Mouse (Mus musculus) cortical plate, adult 2 months (tissue): ENCODE results near the gene Galnt13. TPM values are rescaled to one million over a fixed set of nuclear protein-coding genes. Genes with fewer than 3 reads are reported as not detected.
"Not testable (repeated sequence)": the region's sequence is repeated elsewhere in the genome, so short reads cannot be mapped to it uniquely, and the experiment has no call there.

Experiments used
- H3K27ac ChIP-seq: fragments of 200-500 bp; 2 replicates; pipeline ENCODE4 v1.5.1; 2012; ENCODE audit warnings: low read length, control low read depth, inconsistent platforms; ENCODE audit not compliant: insufficient read depth
- H3K4me1 ChIP-seq: fragments of 200-500 bp; 2 replicates; pipeline ENCODE4 v1.6.1; 2011; ENCODE audit warnings: low read length; ENCODE audit not compliant: control insufficient read depth, insufficient read depth
- H3K4me3 ChIP-seq: fragments of 200-500 bp; 2 replicates; pipeline ENCODE4 v1.5.1; 2011; ENCODE audit warnings: mild to moderate bottlenecking, low read length, control low read depth; ENCODE audit not compliant: insufficient read depth
- CTCF ChIP-seq: fragments of 200-500 bp; IDR thresholded peaks from 2 replicates; pipeline ENCODE4 v1.5.1; 2011; ENCODE audit warnings: mild to moderate bottlenecking, control low read depth, low read length; ENCODE audit not compliant: insufficient read depth; ENCODE audit errors: extremely low read depth
- POLR2A ChIP-seq: fragments of 200-500 bp; IDR thresholded peaks from 2 replicates; pipeline ENCODE4 v1.6.1; 2011; ENCODE audit warnings: mild to moderate bottlenecking, low read length, control low read depth; ENCODE audit not compliant: insufficient read depth; ENCODE audit errors: extremely low read depth
- polyA plus RNA-seq: library from polyadenylated mRNA; depleted of rRNA; stranded (reverse); fragments of >200 nt; gene quantifications from 2 replicates; pipeline ENCODE4 v1.2.3, GENCODE M21; 2012

Galnt13 gene
- polyA plus RNA-seq, 1 experiment = 9.4 TPM

GRCm38 (mm10) chr2:54906282-54907060 lies 470.4 kb downstream of the Galnt13 start:
- H3K27ac ChIP-seq = no peak overlapping the region

GRCm38 (mm10) chr2:54915088-54915670 lies 479.1 kb downstream of the Galnt13 start:
- no peak for TF ChIP-seq POLR2A
- no peak for TF ChIP-seq CTCF
- H3K27ac ChIP-seq = no peak overlapping the region
- no peaks in the 10 kb centered on the region for H3K4me1 ChIP-seq
- H3K4me3 ChIP-seq = no peak overlapping the region

More at GRCm38 (mm10) chr2:54906282-54907060, 470.4 kb downstream of the Galnt13 start:
- Histone ChIP-seq H3K4me1 (no peaks in the 10 kb centered on the region), H3K4me3 (no peak overlapping the region)
- TF ChIP-seq CTCF = no peak
- no peak for TF ChIP-seq POLR2A

GRCm38 (mm10) chr2:54936369-54936768 lies 500.3 kb downstream of the Galnt13 start:
- TF ChIP-seq POLR2A (no peak), CTCF (no peak)
- no peaks in the 10 kb centered on the region for H3K4me1 ChIP-seq
- H3K4me3 ChIP-seq = no peak overlapping the region
- no peak overlapping the region for H3K27ac ChIP-seq

- no peak overlapping the region for H3K4me3 ChIP-seq
- TF ChIP-seq POLR2A (no peak), CTCF (no peak)
Measured at GRCm38 (mm10) chr2:54937306-54937705, 501.2 kb downstream of the Galnt13 start.

GRCm38 (mm10) chr2:54938075-54938474 lies 502.0 kb downstream of the Galnt13 start:
- Histone ChIP-seq H3K4me1 (no peaks in the 10 kb centered on the region), H3K4me3 (no peak overlapping the region), H3K27ac (no peak overlapping the region)
- no peak for TF ChIP-seq CTCF

More at GRCm38 (mm10) chr2:54937306-54937705, 501.2 kb downstream of the Galnt13 start:
- H3K27ac ChIP-seq = no peak overlapping the region
- no peaks in the 10 kb centered on the region for H3K4me1 ChIP-seq

GRCm38 (mm10) chr2:54943386-54943785 lies 507.3 kb downstream of the Galnt13 start:
- H3K27ac ChIP-seq = no peak overlapping the region
- TF ChIP-seq POLR2A (no peak), CTCF (no peak)
- no peak overlapping the region for H3K4me3 ChIP-seq
- no peaks in the 10 kb centered on the region for H3K4me1 ChIP-seq

GRCm38 (mm10) chr2:54983839-54984238 lies 547.7 kb downstream of the Galnt13 start:
- no peak for TF ChIP-seq POLR2A
- TF ChIP-seq CTCF = no peak
- no peak overlapping the region for H3K27ac ChIP-seq
- no peaks in the 10 kb centered on the region for H3K4me1 ChIP-seq
- no peak overlapping the region for H3K4me3 ChIP-seq

- H3K4me3 ChIP-seq, H3K4me1 ChIP-seq, H3K27ac ChIP-seq: not testable (repeated sequence)
Measured at GRCm38 (mm10) chr2:55022539-55022938, 586.4 kb downstream of the Galnt13 start.

- Histone ChIP-seq H3K27ac (no peak overlapping the region), H3K4me1 (no peaks in the 10 kb centered on the region), H3K4me3 (no peak overlapping the region)
- TF ChIP-seq CTCF (no peak), POLR2A (no peak)
Measured at GRCm38 (mm10) chr2:55034610-55035009, 598.5 kb downstream of the Galnt13 start.

- no peak overlapping the region for H3K4me3 ChIP-seq
- H3K27ac ChIP-seq = no peak overlapping the region
- TF ChIP-seq CTCF (no peak), POLR2A (no peak)
- H3K4me1 ChIP-seq = no peaks in the 10 kb centered on the region
Measured at GRCm38 (mm10) chr2:55065469-55066315, 629.6 kb downstream of the Galnt13 start.

- Histone ChIP-seq H3K27ac (no peak overlapping the region), H3K4me3 (no peak overlapping the region), H3K4me1 (no peaks in the 10 kb centered on the region)
- TF ChIP-seq CTCF = no peak
- TF ChIP-seq POLR2A = no peak
Measured at GRCm38 (mm10) chr2:55085580-55085979, 649.5 kb downstream of the Galnt13 start.
